Mouse (Mus musculus) CD8-positive naive resting alpha-beta T cell, adult 2 months (primary cell): ENCODE measurements around the gene Tmem38b.
"Not testable (repeated sequence)": the region's sequence is repeated elsewhere in the genome, so short reads cannot be mapped to it uniquely, and the experiment has no call there.

ENCODE experiments used
- DNase-seq, 2 experiments: peaks; one replicate each; pipeline ENCODE4 v3.0.0; 2022; ENCODE audit warnings: low read depth in 2 of 2, low spot score in 2 of 2

Gene Tmem38b

GRCm38 (mm10) chr4:53825821-53826605, at the start of gene Tmem38b:
TSS of gene Tmem38b (plus strand) at chr4:53826045.
- peak; percentile 24 to 44 for DNase-seq

- no peak for DNase-seq
These were observed 44.4 kb upstream of the Tmem38b start for GRCm38 (mm10) chr4:53781396-53781795.

- no peak for DNase-seq
These were observed 43.4 kb upstream of the Tmem38b start for GRCm38 (mm10) chr4:53782216-53783070.

- peak; percentile 7 to 23 for DNase-seq
These were observed 40.0 kb upstream of the Tmem38b start for GRCm38 (mm10) chr4:53785746-53786398.

GRCm38 (mm10) chr4:53786851-53787250, 39.0 kb upstream of the Tmem38b start:
- DNase-seq, result no peak

GRCm38 (mm10) chr4:53789346-53789745, 36.5 kb upstream of the Tmem38b start:
- DNase-seq, result no peak

GRCm38 (mm10) chr4:53794257-53794966, 31.4 kb upstream of the Tmem38b start:
- DNase-seq, result no peak

GRCm38 (mm10) chr4:53795086-53795485, 30.8 kb upstream of the Tmem38b start:
- no peak for DNase-seq

- no peak for DNase-seq
These were observed 30.1 kb upstream of the Tmem38b start for GRCm38 (mm10) chr4:53795706-53796105.

GRCm38 (mm10) chr4:53796865-53797772, 28.7 kb upstream of the Tmem38b start:
- no peak for DNase-seq

- no peak for DNase-seq
These were observed 26.8 kb upstream of the Tmem38b start for GRCm38 (mm10) chr4:53798896-53799676.

- DNase-seq, result no peak
These were observed 26.1 kb upstream of the Tmem38b start for GRCm38 (mm10) chr4:53799753-53800152.

- not testable (repeated sequence) for DNase-seq
These were observed 22.2 kb upstream of the Tmem38b start for GRCm38 (mm10) chr4:53803674-53804073.

GRCm38 (mm10) chr4:53806428-53806827, 19.4 kb upstream of the Tmem38b start:
- not testable (repeated sequence) for DNase-seq

GRCm38 (mm10) chr4:53818320-53818719, 7.5 kb upstream of the Tmem38b start:
- no peak for DNase-seq

- DNase-seq, result no peak
These were observed 2.1 kb upstream of the Tmem38b start for GRCm38 (mm10) chr4:53823697-53824096.

GRCm38 (mm10) chr4:53824831-53825230, 1.0 kb upstream of the Tmem38b start:
- DNase-seq, result no peak

- DNase-seq, result no peak
These were observed 900 bp downstream of the Tmem38b start for GRCm38 (mm10) chr4:53826641-53827248.

- DNase-seq, result no peak
These were observed 2.0 kb downstream of the Tmem38b start for GRCm38 (mm10) chr4:53827869-53828268.
